Mouse (Mus musculus): ENCODE results near the gene Cd59b.
"Not testable (repeated sequence)": the region's sequence is repeated elsewhere in the genome, so short reads cannot be mapped to it uniquely, and the experiment has no call there.

DNA sequence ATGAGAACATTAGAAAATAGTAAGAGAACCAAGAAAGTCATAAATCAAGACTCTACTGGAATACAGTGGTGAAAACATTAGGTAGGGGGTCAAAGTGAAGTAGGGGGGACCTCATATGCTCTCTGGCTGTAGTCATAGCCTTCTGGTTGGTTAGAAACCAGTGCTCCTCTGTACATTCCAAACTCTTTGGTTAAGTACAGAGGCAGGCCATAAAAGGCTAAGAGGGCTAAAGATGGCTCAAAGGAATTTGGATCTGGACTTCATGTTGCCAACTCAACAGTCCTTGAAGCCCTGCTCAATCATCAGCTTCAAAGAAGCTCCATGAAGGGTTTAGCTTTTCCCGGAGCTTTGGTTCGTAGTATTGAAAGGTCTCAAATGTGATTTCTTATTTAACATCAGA is 39.4 kb downstream of the Cd59b start:
- not testable (repeated sequence) for TF ChIP-seq CTCF (IDR thresholded peaks at IDR 0.05; ENCODE audit: low read depth, low read length); POLR2A (IDR thresholded peaks at IDR 0.05; ENCODE audit: borderline replicate concordance, low read depth, low read length)

Data from bone marrow macrophage, adult 2 months (primary cell).